Mouse (Mus musculus) thymus, postnatal 10 days (tissue): ENCODE measurements around the gene Usp7.
"Not testable (repeated sequence)": the region's sequence is repeated elsewhere in the genome, so short reads cannot be mapped to it uniquely, and the experiment has no call there.

ENCODE experiments used
- DNase-seq, 2 experiments: peaks; one replicate each; pipeline ENCODE4 v3.0.0; 2021; ENCODE audit warnings: low spot score in 2 of 2

Gene Usp7

DNA sequence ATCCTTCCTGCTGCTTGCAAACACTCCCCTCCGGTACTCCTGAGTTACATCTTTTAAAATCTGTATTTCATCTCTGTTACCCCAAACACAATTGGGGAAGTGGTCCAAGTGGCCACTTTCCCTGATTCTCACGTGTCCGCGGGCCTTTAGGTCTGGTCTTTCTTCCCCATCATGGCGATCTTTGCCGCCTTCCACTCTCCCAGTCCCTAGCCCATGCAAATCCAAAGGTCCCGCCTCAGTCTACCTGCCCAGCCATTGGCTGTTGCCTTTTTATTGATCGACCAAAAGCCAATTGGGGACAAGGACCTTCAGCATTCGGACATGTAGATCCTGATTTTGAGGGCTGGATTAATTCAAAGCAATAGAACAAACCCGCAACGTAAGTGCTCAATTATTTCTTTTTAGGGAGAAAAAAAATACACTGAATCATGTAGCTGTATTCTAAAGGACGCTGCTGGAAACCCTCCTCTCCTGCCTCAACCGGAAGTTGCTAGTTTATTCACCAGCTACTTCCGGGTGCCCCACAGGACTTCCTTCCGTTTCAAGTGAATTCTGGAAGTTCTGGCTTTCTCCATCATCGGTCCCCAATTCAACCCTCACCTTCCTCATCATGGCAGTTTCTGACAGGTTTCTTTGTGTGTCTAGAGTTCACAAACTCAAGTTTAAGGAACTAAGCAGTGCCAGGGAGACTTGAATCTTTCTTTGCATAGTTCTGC lies 8.8 kb downstream of the Usp7 start:
- DNase-seq: no peak

GRCm38 (mm10) chr16:8781660-8782059 lies 10.4 kb downstream of the Usp7 start:
- DNase-seq: no peak

GRCm38 (mm10) chr16:8781191-8781590 lies 10.9 kb downstream of the Usp7 start:
- DNase-seq: no peak

GRCm38 (mm10) chr16:8780187-8780586 lies 11.9 kb downstream of the Usp7 start:
- no peak for DNase-seq

GRCm38 (mm10) chr16:8778697-8779096 lies 13.4 kb downstream of the Usp7 start:
- DNase-seq: no peak

- no peak for DNase-seq
Observed at GRCm38 (mm10) chr16:8777202-8777601, 14.9 kb downstream of the Usp7 start.

DNA sequence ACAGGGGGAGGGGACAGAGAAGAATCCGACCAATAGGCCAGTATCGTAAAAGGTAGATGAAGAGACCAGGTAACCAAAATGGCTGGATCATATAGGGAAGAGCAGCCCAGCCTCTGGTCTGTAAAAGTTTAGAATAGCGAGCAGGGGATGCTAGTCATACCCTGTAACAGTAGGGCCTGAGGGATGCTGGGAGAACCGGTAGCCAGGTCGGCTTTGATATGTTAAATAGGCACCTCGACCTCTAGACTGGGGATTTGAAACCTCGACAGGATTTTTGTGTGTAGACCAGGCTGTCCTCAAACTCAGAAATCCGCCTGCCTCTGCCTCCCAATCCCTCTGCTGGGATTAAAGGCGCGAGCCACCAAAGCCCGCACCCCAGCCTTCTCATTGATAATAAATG lies 15.5 kb downstream of the Usp7 start:
- DNase-seq: no peak

DNA sequence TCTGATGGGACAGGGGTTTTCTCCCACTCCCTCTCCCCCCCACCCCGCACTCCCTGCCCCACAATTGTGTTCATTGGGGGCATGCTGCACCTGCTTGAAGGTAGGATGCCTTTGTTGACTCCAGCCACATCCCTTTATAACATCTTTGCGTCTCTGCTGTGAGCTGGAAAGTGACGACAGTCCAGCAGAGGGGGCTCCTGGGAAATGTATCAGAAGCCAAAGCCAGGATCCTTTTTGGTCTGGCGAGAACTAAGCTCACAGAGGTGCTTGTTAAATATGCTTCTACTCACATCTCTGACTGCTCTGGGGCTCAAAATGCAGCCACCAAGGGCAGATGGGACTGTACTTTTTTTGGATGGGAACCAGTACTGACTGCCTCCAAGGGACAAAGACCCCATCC lies 21.0 kb downstream of the Usp7 start:
- DNase-seq: no peak

DNA sequence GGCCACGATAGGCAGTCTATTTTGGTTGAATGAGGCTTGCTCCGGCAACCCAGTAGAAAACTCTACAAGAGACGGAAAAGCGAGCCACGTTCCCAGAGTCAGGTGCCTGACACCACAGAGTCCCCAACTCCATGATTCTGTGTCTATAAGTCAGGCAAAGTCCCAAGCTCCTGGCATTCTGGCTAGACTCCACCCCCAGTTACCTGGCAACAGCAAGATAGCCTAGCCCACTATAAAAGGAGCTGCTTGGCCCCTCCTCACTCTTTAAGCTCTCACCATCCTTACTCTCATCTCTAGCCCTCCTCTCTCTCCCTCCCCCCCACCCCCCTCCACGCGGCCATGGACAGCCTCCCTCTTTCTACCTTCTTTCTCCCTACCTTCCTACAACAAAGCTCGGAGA lies 21.8 kb downstream of the Usp7 start:
- DNase-seq: not testable (repeated sequence)

DNA sequence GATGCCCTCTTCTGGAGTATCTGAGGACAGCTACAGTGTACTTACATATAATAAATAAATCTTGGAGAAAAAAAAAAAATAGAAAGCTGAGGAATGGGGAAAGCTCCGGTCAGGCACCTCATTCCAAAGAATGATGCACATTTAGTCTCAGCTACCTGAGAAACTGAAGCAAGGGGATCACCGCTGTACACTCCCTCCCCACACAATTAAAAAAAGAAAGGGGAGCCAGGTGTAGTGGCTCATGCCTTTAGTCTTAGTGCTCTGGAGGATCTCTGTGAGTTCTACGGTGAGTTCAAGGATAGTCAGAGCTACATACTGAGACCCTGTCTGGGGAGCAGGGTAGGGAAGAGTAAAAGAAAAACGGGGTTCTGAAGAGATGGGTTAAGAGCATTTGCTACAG lies 22.6 kb downstream of the Usp7 start:
- no peak for DNase-seq

- DNase-seq: peak; percentile 59 to 80
Observed at GRCm38 (mm10) chr16:8769065-8769464, 23.0 kb downstream of the Usp7 start.

DNA sequence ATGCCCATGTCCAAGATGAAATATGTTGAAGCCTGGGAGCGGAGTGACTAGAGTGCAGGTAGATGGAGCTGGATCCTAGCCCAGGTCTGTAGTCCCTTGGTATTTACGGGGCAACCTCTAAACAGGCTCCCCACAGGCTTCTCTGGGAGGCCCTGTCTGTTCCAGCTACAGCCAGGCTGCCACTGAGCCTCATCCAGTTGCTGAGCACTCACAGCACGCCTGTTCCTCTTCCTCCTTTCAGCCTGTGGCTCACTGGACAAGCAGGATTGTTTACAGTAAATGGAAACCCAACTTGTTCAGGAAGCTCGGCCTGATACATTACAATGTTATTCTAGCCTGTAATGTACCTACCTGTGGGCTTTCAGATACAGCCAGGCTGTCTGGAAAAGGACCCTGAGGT lies 23.5 kb downstream of the Usp7 start:
- no peak for DNase-seq

- DNase-seq: no peak
Observed at GRCm38 (mm10) chr16:8768071-8768470, 24.0 kb downstream of the Usp7 start.

DNA sequence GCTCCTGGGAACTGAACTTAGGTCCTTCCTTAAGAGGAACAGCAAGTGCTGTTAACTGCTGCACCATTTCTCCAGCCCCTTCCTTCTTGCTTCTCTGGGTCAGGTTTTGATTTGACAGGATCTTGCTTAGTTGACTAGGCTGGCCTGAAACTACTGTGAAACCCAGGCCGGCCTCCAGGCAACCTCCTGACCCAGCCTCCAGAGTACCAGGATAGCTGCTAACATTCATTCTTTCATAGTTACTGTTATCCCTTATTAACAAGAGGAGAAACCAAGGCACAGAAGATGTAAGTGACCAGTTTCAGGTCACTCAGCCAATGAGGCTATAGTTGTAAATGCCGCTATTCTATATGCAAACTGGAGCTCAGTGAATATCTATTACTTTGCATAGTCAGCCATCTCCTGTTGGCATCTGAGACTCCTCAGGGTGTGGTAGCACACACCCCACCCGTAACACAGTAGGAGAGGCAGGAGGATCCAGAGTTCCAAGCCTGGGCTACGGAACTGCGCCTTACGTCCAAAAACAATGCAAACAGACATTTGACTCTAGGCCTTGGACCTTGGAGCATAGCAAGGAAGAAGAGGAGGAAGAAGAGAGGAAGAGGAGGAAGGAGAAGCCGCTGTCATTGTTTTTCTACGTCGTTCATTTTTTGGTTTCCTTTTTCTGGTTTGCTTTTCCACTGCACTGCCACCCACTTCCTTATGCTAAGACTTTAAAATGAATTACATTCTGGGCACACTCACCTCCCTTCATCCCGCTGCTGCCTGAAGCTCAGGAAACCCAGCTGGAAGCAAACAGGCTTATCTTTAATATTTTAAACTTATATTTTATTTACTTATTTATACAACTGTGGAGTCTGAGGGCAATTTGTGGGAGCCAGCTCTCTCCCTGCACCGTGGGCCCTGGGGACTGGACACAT lies 24.7 kb downstream of the Usp7 start:
- no peak for DNase-seq

DNA sequence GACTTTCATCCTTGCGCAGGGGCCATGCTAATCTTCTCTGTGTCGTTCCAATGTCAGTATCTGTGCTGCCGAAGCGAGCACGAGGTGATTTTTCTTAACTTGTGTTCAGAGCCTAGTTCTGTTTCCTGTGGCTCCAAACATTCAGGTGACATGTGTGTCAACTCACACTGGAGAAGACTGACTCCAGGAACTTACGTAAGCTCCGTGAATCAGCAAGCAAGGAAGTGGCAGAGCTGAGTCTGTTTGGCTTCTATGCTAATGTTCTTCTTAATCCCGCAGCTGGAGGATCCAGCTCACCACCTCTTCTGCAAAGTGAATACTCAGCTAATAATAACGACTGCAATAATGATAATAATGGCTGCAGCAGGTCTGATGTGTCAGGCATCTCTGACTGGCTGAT lies 25.9 kb downstream of the Usp7 start:
- DNase-seq: no peak

DNA sequence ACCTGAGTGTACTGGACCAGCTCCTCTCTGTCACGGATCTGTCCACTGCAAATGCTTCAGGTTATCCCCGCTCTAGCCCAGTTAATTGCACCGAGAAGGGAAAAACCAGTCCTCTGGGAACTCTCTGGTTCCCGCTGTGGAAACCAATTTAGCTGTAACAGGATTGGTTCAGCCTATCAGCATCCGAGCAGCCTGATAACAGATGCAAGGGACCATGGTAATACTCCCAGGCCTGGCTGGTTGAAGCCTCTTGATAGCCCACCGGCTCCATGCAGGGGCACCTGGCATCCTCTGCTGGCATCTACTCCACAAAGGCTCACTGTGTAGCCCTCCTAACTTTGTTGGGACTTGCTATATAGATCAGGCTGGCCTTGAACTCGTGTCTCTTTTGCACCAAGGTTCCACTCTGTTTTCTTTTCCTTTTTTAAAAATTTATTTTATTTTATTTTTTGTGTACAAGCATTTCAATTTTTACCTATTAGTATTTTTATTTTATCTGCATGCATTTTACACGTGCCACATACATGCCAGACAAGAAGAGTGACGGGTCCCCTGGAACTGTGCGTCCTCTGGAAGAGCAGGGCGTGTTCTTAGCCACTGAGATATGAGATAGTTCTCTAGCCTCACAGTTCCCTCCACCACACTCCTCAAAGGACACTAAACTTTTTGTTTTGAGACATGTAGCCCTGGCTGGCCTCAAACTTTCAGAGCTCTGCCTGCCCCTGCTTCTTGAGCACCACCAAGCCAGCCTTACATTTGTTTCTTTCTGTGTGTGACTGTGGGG lies 27.8 kb downstream of the Usp7 start:
- no peak for DNase-seq

GRCm38 (mm10) chr16:8763028-8763427 lies 29.1 kb downstream of the Usp7 start:
- no peak for DNase-seq

GRCm38 (mm10) chr16:8761894-8762293 lies 30.2 kb downstream of the Usp7 start:
- DNase-seq: no peak

GRCm38 (mm10) chr16:8761005-8761404 lies 31.1 kb downstream of the Usp7 start:
- no peak for DNase-seq

DNA sequence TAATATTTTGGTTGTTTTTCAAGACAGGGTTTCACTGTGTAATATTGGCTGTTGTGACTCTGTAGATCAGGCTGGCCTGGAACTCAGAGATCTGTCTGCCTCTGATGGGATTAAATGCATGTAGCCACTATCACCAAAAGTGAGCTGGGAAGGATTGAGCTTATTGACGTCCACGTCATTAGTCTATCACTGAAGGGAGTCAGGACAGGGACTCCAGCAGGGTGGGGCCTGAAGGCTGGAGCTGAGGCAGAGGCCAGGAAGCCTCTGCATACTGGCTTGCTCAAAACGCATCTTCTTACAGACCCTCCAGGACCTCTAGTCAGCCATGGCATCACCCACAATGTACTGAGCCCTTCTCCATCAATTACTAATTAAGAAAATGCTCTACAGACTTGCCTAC lies 33.1 kb downstream of the Usp7 start:
- DNase-seq: no peak

DNA sequence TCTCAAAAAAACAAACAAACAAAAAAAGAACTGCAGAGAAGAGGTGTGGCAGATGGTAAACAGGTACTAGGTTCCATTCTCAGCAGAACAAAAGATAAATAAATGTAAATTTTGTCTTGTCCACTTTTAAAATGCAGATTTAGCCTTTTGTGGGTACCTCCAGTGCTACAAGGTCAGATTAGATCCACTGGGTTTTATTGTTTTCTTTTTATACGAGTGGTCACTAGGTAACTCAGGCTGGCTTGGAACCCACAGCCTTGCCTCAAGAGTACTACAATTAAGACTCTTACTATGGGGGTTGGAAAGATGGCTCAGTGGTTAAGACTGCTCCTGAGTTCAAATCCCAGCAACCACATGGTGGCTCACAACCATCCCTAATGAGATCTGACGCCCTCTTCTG lies 33.9 kb downstream of the Usp7 start:
- no peak for DNase-seq

DNA sequence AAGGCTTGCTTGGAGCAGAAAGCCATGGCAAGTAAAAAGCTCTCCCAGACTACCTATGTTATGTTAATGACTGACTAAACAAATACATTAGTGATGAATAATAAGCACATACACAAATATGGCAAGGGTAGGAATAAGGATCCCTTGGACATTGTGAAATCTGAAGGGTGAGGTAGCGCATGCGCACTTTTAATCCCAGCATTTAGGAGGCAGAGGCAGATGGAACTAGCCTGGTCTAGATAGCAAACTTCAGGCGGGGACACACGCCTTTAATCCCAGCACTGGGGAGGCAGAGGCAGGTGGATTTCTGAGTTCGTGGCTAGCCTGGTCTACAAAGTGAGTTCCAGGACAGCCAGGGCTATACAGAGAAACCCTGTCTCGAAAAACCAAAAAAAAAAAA lies 34.5 kb downstream of the Usp7 start:
- not testable (repeated sequence) for DNase-seq
